Mouse (Mus musculus) heart, postnatal 0 days (tissue): ENCODE results near the gene Entpd1. TPM values are rescaled to one million over a fixed set of nuclear protein-coding genes. Genes with fewer than 3 reads are reported as not detected.
A peak's percentile ranks its signal among the peaks of the same experiment; 100 is the strongest.

Experiments
- ATAC-seq: fragments of 200-750 bp; cut with Nextera tagmentation; 2 replicates; pipeline ENCODE4 v1.8.0; 2017; ENCODE audit warnings: low read depth, moderate number of reproducible peaks, moderate library complexity; ENCODE audit not compliant: insufficient read depth
- DNase-seq: peaks from one replicate; pipeline ENCODE4 v3.0.0-alpha.2; 2016; ENCODE audit warnings: low spot score
- H3K27ac ChIP-seq: fragments of 300-500 bp; sonication (generic); 2 replicates; pipeline ENCODE4 v1.5.1; 2014; ENCODE audit warnings: low read depth, mild to moderate bottlenecking
- H3K27me3 ChIP-seq: fragments of 300-500 bp; sonication (generic); 2 replicates; pipeline ENCODE4 v1.6.1; 2014; ENCODE audit warnings: low read length, mixed read lengths; ENCODE audit not compliant: control insufficient read depth, insufficient read depth
- H3K36me3 ChIP-seq: fragments of 300-500 bp; sonication (generic); replicated peaks from 2 replicates; pipeline ENCODE4 v1.6.1; 2014; ENCODE audit warnings: low read length, mixed read lengths; ENCODE audit not compliant: control insufficient read depth, insufficient read depth
- H3K4me1 ChIP-seq: fragments of 300-500 bp; sonication (generic); 2 replicates; pipeline ENCODE4 v1.6.1; 2014; ENCODE audit warnings: antibody characterized with exemption; ENCODE audit not compliant: control insufficient read depth, insufficient read depth
- H3K4me2 ChIP-seq: fragments of 300-500 bp; sonication (generic); 2 replicates; pipeline ENCODE4 v1.6.1; 2014; ENCODE audit warnings: low read depth, mild to moderate bottlenecking, low read length, moderate library complexity
- H3K4me3 ChIP-seq: fragments of 300-500 bp; sonication (generic); 2 replicates; pipeline ENCODE4 v1.5.1; 2014; ENCODE audit warnings: low read depth, low read length
- H3K9ac ChIP-seq: fragments of 300-500 bp; sonication (generic); replicated peaks from 2 replicates; pipeline ENCODE4 v1.6.1; 2014; ENCODE audit warnings: low read depth, low read length, mixed read lengths
- H3K9me3 ChIP-seq: fragments of 300-500 bp; sonication (generic); replicated peaks from 2 replicates; pipeline ENCODE4 v1.6.1; 2016; ENCODE audit warnings: low read length; ENCODE audit not compliant: control insufficient read depth
- CTCF ChIP-seq: IDR thresholded peaks from 2 replicates; pipeline ENCODE4 v1.5.1; 2016; ENCODE audit warnings: antibody characterized with exemption, control low read depth, low read depth
- EP300 ChIP-seq: IDR thresholded peaks from 2 replicates; pipeline ENCODE4 v1.6.1; 2016; ENCODE audit warnings: antibody characterized with exemption, low read depth
- WGBS: fragments of 180-500 bp; shearing (Covaris S2); extraction: QIAGEN DNeasy Blood & Tissue Kit; methylation state at CpG from one replicate; pipeline ENCODE4 v1.1.7; 2014; 5-methylcytosine and 5-hydroxymethylcytosine counted together
- polyA plus RNA-seq: library from polyadenylated mRNA; unstranded; fragments of >200 nt; fragmentation: Nextera tagmentation; extraction: Ambion mirVana; gene quantifications from 2 replicates; pipeline ENCODE4 v1.2.1, GENCODE M21; 2015
- total RNA-seq: library from RNA; depleted of rRNA; stranded (reverse); fragments of >200 nt; gene quantifications from 2 replicates; pipeline ENCODE4 v1.2.3, GENCODE M21; 2014; ENCODE audit warnings: low replicate concordance

The Entpd1 gene
- total and polyA plus RNA-seq, 2 experiments from 2014 or later, result 10.3 to 31.7 TPM

GRCm38 (mm10) chr19:40665778-40666177 is 53.6 kb downstream of the Entpd1 start:
- Histone ChIP-seq H3K27ac (no peak overlapping the region), H3K4me2 (no peak overlapping the region), H3K4me3 (no peak overlapping the region), H3K36me3 (no peaks in the 10 kb centered on the region), H3K9ac (no peak overlapping the region), H3K27me3 (no peaks in the 10 kb centered on the region), H3K4me1 (no peaks in the 10 kb centered on the region), H3K9me3 (no peaks in the 10 kb centered on the region)
- DNase-seq (no peak), ATAC-seq (no peak)
- TF ChIP-seq EP300, result no peak
- no peak for TF ChIP-seq CTCF
- WGBS, result 64% methylated on average over 7 of the region's 7 CpGs

GRCm38 (mm10) chr19:40667111-40667510 is 54.9 kb downstream of the Entpd1 start:
- Histone ChIP-seq H3K9me3 (no peaks in the 10 kb centered on the region), H3K4me2 (no peak overlapping the region), H3K4me1 (no peaks in the 10 kb centered on the region), H3K27ac (no peak overlapping the region), H3K9ac (no peak overlapping the region), H3K27me3 (no peaks in the 10 kb centered on the region), H3K4me3 (no peak overlapping the region), H3K36me3 (no peaks in the 10 kb centered on the region)
- 59% methylated on average over 6 of the region's 6 CpGs for WGBS
- no peak for ATAC-seq
- no peak for TF ChIP-seq EP300
- TF ChIP-seq CTCF, result no peak
- DNase-seq, result no peak

GRCm38 (mm10) chr19:40675329-40675728 is 63.2 kb downstream of the Entpd1 start:
- H3K36me3 ChIP-seq, result no peaks in the 10 kb centered on the region
- no peak for TF ChIP-seq CTCF
- TF ChIP-seq EP300, result no peak
- ATAC-seq, result no peak
- no peak overlapping the region for H3K9ac ChIP-seq
- no peaks in the 10 kb centered on the region for H3K9me3 ChIP-seq
- WGBS, result 75% methylated on average over 5 of the region's 5 CpGs
- no peak overlapping the region for H3K27ac ChIP-seq
- no peak for DNase-seq
- 0 out of 2 replicates have a peak, but pooled peaks cover 15% of the 10 kb centered on the region for H3K4me1 ChIP-seq
- no peaks in the 10 kb centered on the region for H3K27me3 ChIP-seq
- H3K4me2 ChIP-seq, result no peak overlapping the region
- no peak overlapping the region for H3K4me3 ChIP-seq

- Histone ChIP-seq H3K9ac (no peak overlapping the region), H3K4me2 (peak overlapping the region; percentile 48), H3K27me3 (no peaks in the 10 kb centered on the region), H3K9me3 (no peaks in the 10 kb centered on the region), H3K27ac (peak overlapping the region; percentile 64; the same call in 1 of the 2 replicates), H3K36me3 (no peaks in the 10 kb centered on the region), H3K4me3 (no peak overlapping the region), H3K4me1 (0 out of 2 replicates have a peak, but pooled peaks cover 15% of the 10 kb centered on the region)
- 46% methylated on average over 6 of the region's 6 CpGs for WGBS
- no peak for ATAC-seq
- TF ChIP-seq CTCF (no peak), EP300 (no peak)
- DNase-seq, result no peak
These were observed 65.9 kb downstream of the Entpd1 start for GRCm38 (mm10) chr19:40678087-40678486.

- H3K4me3 ChIP-seq, result no peak overlapping the region
- no peak overlapping the region for H3K9ac ChIP-seq
- peak; percentile 66 for DNase-seq
- H3K9me3 ChIP-seq, result no peaks in the 10 kb centered on the region
- 0 out of 2 replicates have a peak, but pooled peaks cover 15% of the 10 kb centered on the region for H3K4me1 ChIP-seq
- ATAC-seq, result peak; percentile 65
- H3K27ac ChIP-seq, result peak overlapping the region; percentile 64
- TF ChIP-seq EP300 (0 out of 2 replicates have a peak, but pooled peaks have one; percentile 23), CTCF (no peak)
- WGBS, result 16% methylated on average over 17 of the region's 17 CpGs
- H3K4me2 ChIP-seq, result peak overlapping the region; percentile 48
- H3K27me3 ChIP-seq, result no peaks in the 10 kb centered on the region
- no peaks in the 10 kb centered on the region for H3K36me3 ChIP-seq
These were observed 66.6 kb downstream of the Entpd1 start for GRCm38 (mm10) chr19:40678532-40679307.
